Mouse (Mus musculus) right cerebral cortex, postnatal 36 days (tissue): ENCODE results near the gene Josd1.
A peak's percentile ranks its signal among the peaks of the same experiment; 100 is the strongest.

ENCODE experiments used
- DNase-seq, 2 experiments: peaks; one replicate each; pipeline ENCODE4 v3.0.0; 2022; ENCODE audit warnings: low spot score in 2 of 2, mixed read lengths in 1 of 2

Josd1 gene

GRCm38 (mm10) chr15:79687646-79688267, at the start of gene Josd1:
TSS of gene Josd1 (minus strand) at chr15:79687919.
- DNase-seq = peak; percentile 92 to 93

- DNase-seq = no peak
Observed at GRCm38 (mm10) chr15:79734311-79734710, 46.6 kb upstream of the Josd1 start.

GRCm38 (mm10) chr15:79733640-79734039, 45.9 kb upstream of the Josd1 start:
- no peak for DNase-seq

- DNase-seq = no peak
Observed at GRCm38 (mm10) chr15:79733192-79733591, 45.5 kb upstream of the Josd1 start.

- DNase-seq = no peak
Observed at GRCm38 (mm10) chr15:79731554-79731953, 43.8 kb upstream of the Josd1 start.

- no peak for DNase-seq
Observed at GRCm38 (mm10) chr15:79728731-79729388, 41.1 kb upstream of the Josd1 start.

GRCm38 (mm10) chr15:79728311-79728710, 40.6 kb upstream of the Josd1 start:
- no peak for DNase-seq

- DNase-seq = peak in 1 of 2 experiments; percentile 33
Observed at GRCm38 (mm10) chr15:79727840-79728239, 40.1 kb upstream of the Josd1 start.

- peak; percentile 71 to 80 for DNase-seq
Observed at GRCm38 (mm10) chr15:79725190-79725789, 37.6 kb upstream of the Josd1 start.

- no peak for DNase-seq
Observed at GRCm38 (mm10) chr15:79723439-79723838, 35.7 kb upstream of the Josd1 start.

- DNase-seq = no peak
Observed at GRCm38 (mm10) chr15:79720796-79721195, 33.1 kb upstream of the Josd1 start.

GRCm38 (mm10) chr15:79720267-79720666, 32.5 kb upstream of the Josd1 start:
- DNase-seq = no peak

- no peak for DNase-seq
Observed at GRCm38 (mm10) chr15:79716710-79717109, 29.0 kb upstream of the Josd1 start.

- no peak for DNase-seq
Observed at GRCm38 (mm10) chr15:79715646-79716045, 27.9 kb upstream of the Josd1 start.

- DNase-seq = no peak
Observed at GRCm38 (mm10) chr15:79708229-79708822, 20.6 kb upstream of the Josd1 start.

- DNase-seq = no peak
Observed at GRCm38 (mm10) chr15:79706603-79707214, 19.0 kb upstream of the Josd1 start.

- DNase-seq = no peak
Observed at GRCm38 (mm10) chr15:79697558-79698187, 10.0 kb upstream of the Josd1 start.

GRCm38 (mm10) chr15:79697011-79697410, 9.3 kb upstream of the Josd1 start:
- no peak for DNase-seq

- no peak for DNase-seq
Observed at GRCm38 (mm10) chr15:79696508-79696907, 8.8 kb upstream of the Josd1 start.

GRCm38 (mm10) chr15:79695516-79695915, 7.8 kb upstream of the Josd1 start:
- DNase-seq = no peak

GRCm38 (mm10) chr15:79694512-79694911, 6.8 kb upstream of the Josd1 start:
- no peak for DNase-seq

- DNase-seq = no peak
Observed at GRCm38 (mm10) chr15:79693740-79694139, 6.0 kb upstream of the Josd1 start.
